Mouse (Mus musculus): ENCODE measurements at regions not wholly inside any gene's neighbourhood (a gene's known extent, or its start where the extent isn't known, plus 50 kb on each side); places are given as distances from the start of the nearest gene placed in this dataset.

DNA sequence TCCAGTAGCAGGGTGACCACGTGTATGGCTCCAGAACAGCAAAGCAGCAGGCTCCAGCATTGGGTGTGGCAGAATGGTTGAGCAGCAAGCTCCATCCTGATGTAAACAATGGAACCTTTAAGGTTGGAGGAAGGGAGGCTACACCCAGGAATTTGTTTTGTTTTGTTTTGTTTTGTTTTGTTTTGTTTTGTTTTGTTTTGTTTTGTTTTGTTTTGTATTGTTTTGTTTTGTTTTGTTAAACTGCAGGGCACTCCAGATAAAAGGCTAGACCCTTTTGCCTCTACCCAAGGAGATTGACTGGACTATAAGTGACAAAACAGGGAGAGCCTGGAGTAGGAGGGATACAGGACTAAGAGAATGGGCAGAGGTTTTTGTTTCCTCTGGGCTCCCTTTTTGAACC is 647.5 kb downstream of the Kcnj3 start:
- no peak for DNase-seq (ENCODE audit: low spot score)

DNA sequence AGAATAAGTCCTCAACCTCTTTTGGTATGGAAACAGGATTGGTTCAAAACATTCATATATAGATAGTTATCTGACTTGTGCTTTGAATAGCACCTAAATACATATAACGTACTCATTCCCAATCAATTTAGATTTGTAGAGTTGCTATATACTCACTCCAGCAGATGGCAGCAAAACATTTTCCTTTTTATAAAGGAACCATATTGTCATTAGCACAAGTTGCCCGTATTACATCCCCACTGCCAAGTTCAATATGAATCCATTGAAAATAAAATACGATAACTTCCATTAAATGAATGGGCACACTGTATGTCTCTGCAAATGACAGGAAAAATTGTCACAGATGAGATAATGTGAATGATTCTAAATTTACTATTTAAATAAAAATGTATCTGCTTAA is 673.8 kb downstream of the Kcnj3 start:
- DNase-seq (ENCODE audit: low spot score) = no peak

DNA sequence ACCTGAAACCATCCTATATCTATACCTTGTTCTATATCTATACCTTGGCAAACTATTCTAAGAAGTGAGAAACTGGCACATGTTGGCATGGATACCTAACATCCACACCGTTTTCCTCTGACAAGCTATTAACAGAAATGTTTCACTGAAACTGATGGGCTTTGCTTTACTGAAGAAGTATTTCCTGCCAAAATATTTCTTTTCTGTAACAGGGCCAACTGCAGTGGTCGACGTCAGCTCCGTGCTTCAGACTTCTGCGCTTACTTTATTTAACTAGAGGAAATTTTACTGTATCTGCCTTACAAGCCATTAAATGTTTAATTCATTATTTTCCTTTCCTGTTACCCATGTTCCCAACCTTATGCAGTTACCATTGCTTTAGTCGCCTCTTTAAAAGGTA is 674.2 kb downstream of the Kcnj3 start:
- no peak for DNase-seq (ENCODE audit: low spot score)

DNA sequence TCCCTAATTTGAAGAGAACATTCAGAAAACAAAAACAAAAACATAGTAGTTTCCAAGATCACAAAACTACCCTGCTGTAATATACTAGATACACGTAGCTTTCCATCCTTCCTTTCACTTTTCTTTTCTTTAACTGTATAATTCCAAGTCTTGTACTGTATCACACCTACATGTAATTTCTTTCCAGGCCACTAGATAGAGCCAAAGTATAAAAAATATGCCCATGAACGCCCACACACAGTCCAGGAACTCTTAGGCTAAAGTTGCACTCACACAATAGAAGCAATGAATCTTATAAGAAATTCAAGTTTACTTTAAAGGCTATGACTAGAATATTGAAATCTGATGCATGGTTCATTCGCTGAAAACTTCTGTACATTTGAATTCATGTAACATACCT is 678.7 kb downstream of the Kcnj3 start:
- peak; percentile 32 for DNase-seq (ENCODE audit: low spot score)

DNA sequence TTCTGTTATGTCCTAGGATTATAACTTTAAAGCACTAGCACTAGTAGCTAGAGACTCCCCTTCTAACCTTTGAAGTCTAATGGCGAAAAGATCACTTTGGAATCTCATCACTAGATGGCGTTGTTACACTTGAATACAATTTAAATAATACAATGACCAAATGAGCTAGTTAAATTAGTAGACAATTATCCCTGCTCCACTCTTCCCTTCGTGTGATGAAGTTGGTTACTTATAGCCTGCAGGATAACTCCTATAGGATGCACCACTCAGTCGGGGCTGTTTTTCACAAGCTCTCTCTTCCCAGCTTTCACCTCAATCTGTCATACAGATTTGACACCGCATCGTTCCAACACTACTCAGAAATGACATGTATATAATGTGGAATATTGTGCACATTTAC is 683.6 kb downstream of the Kcnj3 start:
- DNase-seq (ENCODE audit: low spot score) = peak; percentile 15

DNA sequence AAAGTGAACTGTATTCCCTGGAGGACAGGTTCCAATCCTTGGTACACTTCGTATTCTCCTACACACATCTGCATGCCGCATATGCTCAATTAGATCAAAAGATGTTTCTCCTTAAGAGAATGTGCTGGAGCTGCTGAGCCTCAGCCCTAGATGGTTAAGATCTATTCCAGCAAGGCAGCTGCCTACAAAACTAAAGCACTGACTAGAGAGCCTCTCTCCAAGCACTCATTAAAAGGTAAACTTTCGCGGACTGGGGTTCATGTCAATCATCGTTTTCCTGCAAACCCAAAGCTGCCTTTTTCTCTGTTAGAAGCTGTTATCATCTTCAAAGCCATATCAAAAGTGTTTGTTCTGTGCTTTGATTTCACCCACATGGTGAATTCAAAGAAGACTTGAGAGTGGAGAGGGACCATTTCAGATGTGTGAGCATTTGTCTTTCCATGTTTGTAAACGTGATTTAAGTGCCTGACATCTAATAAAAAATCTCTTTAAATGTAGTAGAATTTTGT is 711.4 kb downstream of the Kcnj3 start:
- DNase-seq (ENCODE audit: low spot score) = no peak

DNA sequence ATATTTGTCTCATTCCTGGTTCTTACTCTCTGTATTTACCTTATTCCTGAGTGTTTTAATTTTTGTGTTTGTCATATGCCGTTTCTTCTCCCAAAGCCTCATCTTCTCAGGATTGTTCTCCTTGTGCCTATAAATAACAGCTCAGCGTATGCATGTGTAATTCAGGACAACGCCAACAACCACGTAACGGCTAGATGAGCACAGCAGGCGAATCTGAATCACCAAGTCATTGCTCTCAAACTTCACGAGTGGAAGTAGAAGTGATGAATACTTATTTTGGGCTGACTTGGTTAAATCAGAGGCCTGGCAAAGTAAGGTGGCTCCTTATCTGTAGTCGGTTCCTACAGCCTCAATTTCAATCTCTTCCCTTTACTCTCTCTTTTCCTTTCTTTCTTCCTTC is 760.7 kb downstream of the Kcnj3 start:
- DNase-seq (ENCODE audit: low spot score) = no peak

DNA sequence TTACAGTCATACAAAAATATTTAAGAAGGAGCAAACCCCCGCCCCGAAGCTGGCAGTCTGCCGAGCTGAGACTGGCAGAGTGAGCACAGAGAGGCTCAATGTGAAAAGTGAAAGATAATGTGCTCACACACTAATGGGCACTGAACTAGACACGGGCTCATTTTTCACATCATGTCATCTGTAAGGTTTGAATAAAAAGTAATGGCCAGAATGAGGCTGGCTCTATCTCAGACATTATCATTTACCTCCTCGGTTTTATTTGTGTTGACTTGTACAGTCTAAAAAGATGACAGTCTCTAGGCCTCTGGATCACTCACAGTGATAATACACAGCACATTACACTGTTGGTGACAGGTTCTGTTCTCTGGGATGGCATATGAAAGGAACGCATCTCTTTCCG is 791.7 kb downstream of the Kcnj3 start:
- no peak for DNase-seq (ENCODE audit: low spot score)

DNA sequence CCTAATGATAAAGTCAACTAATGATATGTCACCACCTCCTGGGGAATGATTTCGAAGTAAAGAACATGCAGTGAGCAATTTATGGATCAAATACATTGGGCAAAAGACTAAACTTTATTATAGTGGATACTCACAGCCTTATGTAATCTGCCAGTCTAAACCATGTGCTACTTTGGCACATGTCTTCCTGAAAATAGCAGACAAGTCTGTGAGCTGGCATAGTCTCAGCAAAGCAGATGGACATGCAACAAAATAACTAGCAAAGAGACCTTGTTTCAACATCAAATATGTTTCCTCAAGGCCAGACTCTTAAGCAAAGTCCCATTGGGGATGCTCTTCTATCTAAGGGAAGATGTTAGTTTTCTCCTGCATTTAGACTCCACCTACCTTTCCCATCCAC is 797.3 kb downstream of the Kcnj3 start:
- DNase-seq (ENCODE audit: low spot score) = no peak

DNA sequence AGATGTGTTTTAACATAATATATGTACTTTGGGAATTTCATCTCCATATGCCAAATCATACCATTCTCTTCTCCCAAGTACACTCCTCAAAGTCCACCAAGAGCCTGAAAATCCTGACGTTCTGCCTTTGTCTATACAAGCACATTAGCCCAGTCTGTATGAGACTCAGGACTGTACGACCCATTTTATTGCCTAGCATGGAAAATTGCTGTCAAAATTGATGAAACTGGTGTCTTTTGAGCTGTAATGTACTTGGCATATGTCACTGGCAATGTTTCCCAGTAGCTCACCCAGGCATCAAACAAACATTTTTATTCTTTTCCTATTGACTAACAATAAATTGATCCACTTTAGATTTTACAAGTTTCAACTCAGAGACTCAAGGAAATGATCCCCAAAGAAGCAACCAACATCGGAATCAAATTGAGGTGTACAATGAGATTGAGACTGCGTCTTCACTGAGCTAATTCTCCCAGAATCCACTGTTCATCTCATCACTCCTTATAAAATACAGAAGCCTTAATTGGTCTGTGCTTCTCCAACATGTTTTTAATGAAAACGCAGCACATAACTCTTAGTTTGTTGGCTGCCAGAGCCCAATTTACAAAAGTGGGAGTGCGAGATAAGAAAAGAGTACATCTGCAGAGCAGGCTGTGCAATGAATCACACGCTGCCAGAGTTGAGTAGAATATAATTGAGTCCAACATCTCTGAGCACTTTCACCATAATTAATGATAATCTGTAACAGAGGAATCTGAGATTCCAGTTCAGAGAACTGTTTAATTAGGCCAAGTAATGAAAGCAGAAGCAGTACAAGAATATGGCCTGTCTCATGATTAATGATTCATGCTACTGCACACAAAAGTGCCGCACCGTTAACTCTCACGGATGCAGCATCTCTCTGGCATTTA is 821.5 kb downstream of the Kcnj3 start:
- no peak for DNase-seq (ENCODE audit: low spot score)

DNA sequence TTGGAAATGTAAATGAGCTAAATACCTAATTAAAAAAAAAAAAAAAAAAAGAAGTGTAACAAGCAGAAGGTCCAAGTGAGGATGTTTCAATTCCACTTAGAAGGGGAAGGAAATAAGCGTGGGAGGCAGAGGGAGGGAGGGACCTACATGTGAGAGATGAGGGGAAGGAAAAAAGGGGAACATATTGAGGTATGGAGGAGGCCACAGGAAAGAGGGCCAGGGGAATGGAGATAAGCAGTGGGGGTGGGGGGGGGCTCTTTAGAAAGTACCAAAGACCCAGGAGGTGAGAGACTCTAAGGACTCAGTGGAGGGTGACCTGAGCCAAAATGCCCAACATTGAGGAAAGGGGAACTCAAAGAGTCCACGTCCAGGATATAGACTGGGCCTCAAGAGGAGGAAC is 818.9 kb downstream of the Nr4a2 start:
- DNase-seq (ENCODE audit: low spot score) = no peak

DNA sequence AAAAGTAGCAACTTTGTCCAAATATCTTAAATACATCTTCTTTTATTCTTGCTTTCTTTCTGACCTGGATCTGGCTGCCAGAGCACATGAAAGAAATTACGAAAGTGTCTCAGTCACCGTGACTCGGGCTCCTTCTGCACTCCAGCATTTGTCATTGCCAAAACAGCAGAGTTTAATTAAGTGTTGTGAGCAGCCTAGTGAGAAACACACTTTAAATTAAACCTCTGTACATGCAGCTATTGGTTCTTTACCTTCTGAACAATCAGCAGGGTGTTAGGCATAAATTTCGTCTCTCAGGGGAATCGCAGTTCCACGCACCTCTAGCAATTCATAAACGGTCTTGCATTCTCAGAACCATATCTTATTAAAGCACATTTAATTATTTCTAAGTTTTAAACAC is 802.1 kb downstream of the Nr4a2 start:
- no peak for DNase-seq (ENCODE audit: low spot score)

DNA sequence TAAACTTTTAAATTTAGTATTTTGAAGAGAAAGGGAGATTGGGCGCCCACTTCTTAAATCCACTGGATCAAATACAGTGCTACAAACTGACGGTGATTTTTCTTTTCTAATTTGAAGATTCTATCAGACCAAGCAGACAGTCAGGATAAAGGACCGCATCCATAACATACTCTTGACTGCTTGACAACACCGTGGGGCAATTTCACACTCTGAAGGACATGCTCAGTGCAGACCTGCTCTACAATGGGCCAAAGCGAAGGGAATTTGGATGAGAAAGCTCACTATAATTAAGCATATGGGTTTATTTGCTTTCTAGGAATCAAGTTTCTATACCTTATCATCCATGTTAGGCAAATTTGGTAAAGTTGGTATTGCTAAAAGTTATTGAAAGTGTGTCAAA is 801.3 kb downstream of the Nr4a2 start:
- no peak for DNase-seq (ENCODE audit: low spot score)

DNA sequence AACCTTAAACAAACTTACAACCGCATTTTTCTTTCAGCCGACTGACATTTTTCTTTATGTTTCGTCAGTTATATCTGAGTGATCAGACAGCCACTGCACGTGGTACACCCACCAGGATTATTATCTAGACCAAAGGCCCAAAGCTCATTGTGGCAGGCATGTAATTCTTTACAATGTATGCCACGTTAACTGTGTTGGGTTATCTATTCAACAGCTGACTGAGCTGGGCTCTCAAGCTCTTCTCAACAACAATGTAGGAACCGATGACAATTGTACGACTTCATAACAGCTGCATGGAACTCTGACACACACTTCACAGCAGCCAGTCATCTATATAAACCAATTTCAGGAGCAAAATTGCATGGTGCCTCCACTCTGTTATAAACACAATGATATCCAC is 787.8 kb downstream of the Nr4a2 start:
- DNase-seq (ENCODE audit: low spot score) = no peak

DNA sequence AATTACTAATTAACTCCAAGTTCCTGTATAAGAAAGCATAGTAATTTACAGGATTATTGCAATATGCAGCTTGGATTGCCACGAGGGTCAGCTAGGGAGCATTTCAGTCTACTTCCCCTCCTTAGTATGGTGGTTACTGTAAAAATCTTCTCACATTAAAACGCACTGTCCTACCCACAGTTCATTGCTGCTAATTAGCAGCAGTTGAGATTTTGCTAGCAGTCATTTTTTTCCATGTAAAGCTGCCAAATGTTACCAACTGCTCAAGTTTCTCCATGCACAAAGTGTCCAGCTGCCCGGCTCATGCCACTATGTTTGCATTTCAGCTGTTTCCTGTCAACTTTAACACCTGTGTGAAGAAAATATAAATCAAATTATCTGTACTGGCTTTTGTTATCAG is 759.7 kb downstream of the Nr4a2 start:
- DNase-seq (ENCODE audit: low spot score) = no peak
